Mouse (Mus musculus) limb, embryonic 12.5 days (tissue): ENCODE results near the gene Armc6. TPM values are rescaled to one million over a fixed set of nuclear protein-coding genes. Genes with fewer than 3 reads are reported as not detected.

Experiments
- ATAC-seq: fragments of 200-750 bp; cut with Nextera tagmentation; 2 replicates; pipeline ENCODE4 v1.8.0; 2017; ENCODE audit warnings: low read depth, moderate TSS enrichment; ENCODE audit not compliant: insufficient number of reproducible peaks, insufficient read depth, low FRiP score, low TSS enrichment
- H3K27ac ChIP-seq: fragments of 300-500 bp; sonication (generic); 2 replicates; pipeline ENCODE4 v1.5.1; 2016; ENCODE audit warnings: mild to moderate bottlenecking, moderate library complexity
- H3K27me3 ChIP-seq: fragments of 300-500 bp; sonication (generic); 2 replicates; pipeline ENCODE4 v1.6.1; 2016; ENCODE audit warnings: mild to moderate bottlenecking, moderate library complexity
- H3K36me3 ChIP-seq: fragments of 300-500 bp; sonication (generic); 2 replicates; pipeline ENCODE4 v1.6.1; 2016; ENCODE audit warnings: mild to moderate bottlenecking, moderate library complexity
- H3K4me1 ChIP-seq: fragments of 300-500 bp; sonication (generic); replicated peaks from 2 replicates; pipeline ENCODE4 v1.6.1; 2016
- H3K4me2 ChIP-seq: fragments of 300-500 bp; sonication (generic); 2 replicates; pipeline ENCODE4 v1.6.1; 2016; ENCODE audit warnings: mild to moderate bottlenecking, moderate library complexity
- H3K4me3 ChIP-seq: fragments of 300-500 bp; sonication (generic); replicated peaks from 2 replicates; pipeline ENCODE4 v1.5.1; 2016; ENCODE audit warnings: mild to moderate bottlenecking
- H3K9ac ChIP-seq: fragments of 300-500 bp; sonication (generic); replicated peaks from 2 replicates; pipeline ENCODE4 v1.6.1; 2016; ENCODE audit warnings: mild to moderate bottlenecking, moderate library complexity
- H3K9me3 ChIP-seq: fragments of 300-500 bp; sonication (generic); 2 replicates; pipeline ENCODE4 v1.6.1; 2016; ENCODE audit warnings: mild to moderate bottlenecking, moderate library complexity
- WGBS: fragments of 180-500 bp; shearing (Covaris S2); methylation state at CpG from one replicate; pipeline ENCODE4 v1.1.7; 2016; 5-methylcytosine and 5-hydroxymethylcytosine counted together
- polyA plus RNA-seq: library from polyadenylated mRNA; unstranded; fragments of >200 nt; fragmentation: Nextera tagmentation; extraction: Ambion mirVana; gene quantifications from 2 replicates; pipeline ENCODE4 v1.2.1, GENCODE M21; 2016

Armc6 gene
- polyA plus RNA-seq: 22.5 and 26.4 TPM in 2 replicates

DNA sequence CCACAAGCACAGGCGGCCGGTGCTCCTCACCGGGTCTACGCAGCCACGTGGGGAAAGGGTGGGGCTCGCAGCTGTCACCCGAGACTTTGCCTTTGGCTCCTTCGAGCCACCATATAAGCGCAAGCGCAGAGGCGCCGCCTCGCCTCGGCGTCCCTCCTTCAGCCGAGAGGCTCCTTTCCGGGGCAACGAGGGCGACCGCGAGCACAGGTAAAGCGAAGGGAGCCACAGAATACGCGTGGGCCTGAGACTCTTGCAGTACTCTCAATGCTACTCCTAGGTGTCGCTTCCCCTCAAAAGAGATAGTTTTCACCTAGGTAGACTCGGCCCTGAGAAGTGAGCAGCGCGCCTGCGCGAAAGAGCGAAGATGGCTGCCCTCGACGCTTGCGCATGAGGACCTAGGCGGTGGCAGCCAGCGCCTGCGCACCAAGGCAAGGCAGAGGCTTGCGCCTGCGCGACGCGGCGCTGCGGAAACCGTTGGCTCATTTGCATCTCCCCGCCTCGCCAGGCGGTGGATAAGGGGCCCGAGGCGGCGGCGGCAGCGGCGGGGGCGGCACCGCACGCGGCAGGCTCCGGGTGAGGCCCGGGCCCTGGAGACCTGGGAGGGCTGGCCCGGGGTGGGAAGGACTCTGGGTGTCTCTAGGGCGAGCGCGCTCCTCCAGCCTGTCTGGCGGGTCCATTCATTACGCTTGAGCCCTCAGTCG lies at the start of gene Armc6, which contains the start of gene Sugp2:
TSS of gene Armc6 (minus strand) at position 387 of the 701 bp plus-strand sequence.
TSS of gene Sugp2 (plus strand) at position 147 of the 701 bp plus-strand sequence.
- ATAC-seq: peak; percentile 96
- Histone ChIP-seq H3K9me3 (no peaks in the 10 kb centered on the region), H3K36me3 (peaks cover 52% of the 10 kb centered on the region), H3K27me3 (no peaks in the 10 kb centered on the region), H3K9ac (peak within 1 kb of the TSS; percentile 81), H3K4me1 (peaks cover 19% of the 10 kb centered on the region), H3K4me3 (peak within 1 kb of the TSS; percentile 80), H3K27ac (peak within 1 kb of the TSS; percentile 91), H3K4me2 (peak within 1 kb of the TSS; percentile 96)
- WGBS: under 1% methylated on average over 66 of the region's 67 CpGs

DNA sequence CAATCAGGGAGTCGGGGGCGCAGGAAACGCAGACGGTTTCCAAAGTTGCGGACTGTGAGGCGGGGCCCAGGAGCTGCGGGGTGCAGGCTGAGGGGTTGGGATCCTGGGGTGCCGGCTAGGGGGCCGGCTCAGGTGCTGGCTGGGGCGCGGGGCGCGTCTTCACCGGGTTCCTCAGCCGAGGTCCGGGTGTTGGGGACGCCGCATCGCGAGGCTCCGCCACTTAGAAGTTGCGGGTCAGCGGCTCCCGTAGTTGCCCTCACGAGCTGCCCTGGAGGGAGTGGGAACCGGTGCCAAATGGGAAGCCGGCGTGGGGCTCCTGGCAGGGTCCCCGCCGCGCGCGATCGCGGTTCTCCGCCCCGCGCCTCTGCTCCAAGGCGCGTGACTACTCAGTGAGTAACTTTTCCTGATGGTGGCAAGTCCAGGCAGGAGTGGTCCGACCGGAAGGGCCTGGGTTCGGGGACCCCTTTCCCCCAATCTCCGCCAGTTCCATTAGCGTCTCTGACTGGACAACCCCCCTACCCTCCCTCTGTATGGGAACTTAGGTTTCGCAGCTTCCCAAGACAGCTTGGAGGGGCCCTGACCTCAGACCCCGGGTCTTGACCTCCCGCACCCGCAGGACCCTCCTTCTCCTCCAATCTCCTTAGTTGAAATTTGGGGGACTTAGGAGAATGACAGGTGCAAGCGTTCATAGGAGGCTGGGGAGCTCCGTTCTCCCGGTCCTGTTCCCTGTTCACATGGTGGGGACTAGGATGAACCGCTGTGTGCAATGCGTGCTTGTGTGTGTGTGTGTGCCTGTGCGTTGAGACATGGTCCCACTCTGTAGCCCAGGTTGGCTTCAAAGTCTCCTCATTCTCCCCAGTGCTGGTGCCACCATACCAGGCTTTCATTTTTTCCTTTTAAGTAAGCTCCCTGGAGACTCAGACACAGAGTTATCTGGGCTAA lies 49.1 kb upstream of the Armc6 start:
- Histone ChIP-seq H3K27ac (peak overlapping the region; percentile 88), H3K4me2 (peak overlapping the region; percentile 81), H3K4me1 (peaks cover 20% of the 10 kb centered on the region), H3K36me3 (peaks cover 40% of the 10 kb centered on the region), H3K4me3 (peak overlapping the region; percentile 92), H3K9me3 (peaks cover 12% of the 10 kb centered on the region), H3K9ac (peak overlapping the region; percentile 95), H3K27me3 (no peaks in the 10 kb centered on the region)
- ATAC-seq: peak; percentile 73
- WGBS: 2% methylated on average over 55 of the region's 55 CpGs

DNA sequence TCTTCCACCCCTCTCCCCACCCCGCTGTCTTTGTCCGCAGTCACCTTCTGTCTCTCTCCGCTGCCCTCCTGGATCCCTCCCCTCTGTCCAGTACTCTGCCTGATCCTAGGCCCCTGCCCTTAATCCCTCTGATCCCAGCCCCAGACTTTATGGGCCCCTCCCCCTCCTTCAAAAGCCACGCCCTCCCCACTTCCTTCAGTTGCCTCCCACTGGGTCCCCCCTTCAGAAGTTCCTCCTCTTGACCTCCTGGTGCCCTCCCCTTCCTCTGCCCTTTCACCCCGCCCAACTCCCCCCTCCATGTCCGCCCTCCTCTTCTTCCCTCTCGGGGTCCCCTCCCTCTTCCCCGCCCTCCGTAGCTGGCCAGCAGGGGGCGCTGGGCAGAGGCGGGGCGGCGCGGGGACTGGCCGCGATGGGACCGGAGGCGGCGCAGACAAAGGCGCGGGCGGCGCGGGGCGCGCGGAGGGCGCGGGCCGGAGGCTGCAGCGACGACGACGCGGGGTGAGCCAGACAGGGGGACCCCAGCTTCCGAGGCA lies 48.4 kb upstream of the Armc6 start, which contains the start of gene Homer3:
TSS of gene Homer3 (plus strand) at position 225 of the 533 bp plus-strand sequence.
- WGBS: under 1% methylated on average over 36 of the region's 36 CpGs
- Histone ChIP-seq H3K9me3 (peaks cover 12% of the 10 kb centered on the region), H3K4me2 (peak within 1 kb of the TSS; percentile 81), H3K27me3 (no peaks in the 10 kb centered on the region), H3K9ac (peak within 1 kb of the TSS; percentile 95), H3K4me3 (peak within 1 kb of the TSS; percentile 92), H3K4me1 (peaks cover 20% of the 10 kb centered on the region), H3K27ac (peak within 1 kb of the TSS; percentile 88), H3K36me3 (peaks cover 33% of the 10 kb centered on the region)
- ATAC-seq: peak; percentile 84

DNA sequence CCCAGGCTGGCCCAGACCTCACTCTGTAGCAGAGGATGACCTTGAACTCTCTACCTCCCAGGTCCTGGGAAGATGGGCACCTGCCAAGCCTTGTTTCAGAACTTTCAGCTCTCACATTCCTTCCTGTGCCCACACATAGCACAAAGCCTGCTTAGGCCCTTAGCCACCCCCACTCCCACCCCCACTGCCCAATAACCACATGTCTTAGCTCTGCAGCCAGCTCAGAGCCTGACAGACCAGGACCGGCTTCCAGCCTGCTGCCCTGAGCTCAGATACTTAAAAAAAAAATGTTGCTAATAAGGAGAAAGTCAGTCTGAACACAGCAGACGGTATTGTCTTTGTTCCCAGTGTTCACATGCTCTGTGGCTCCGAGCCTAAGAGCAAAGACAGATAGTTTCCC lies 46.7 kb upstream of the Armc6 start:
- Histone ChIP-seq H3K4me2 (no peak overlapping the region), H3K36me3 (peaks cover 16% of the 10 kb centered on the region), H3K9ac (no peak overlapping the region), H3K27ac (no peak overlapping the region), H3K4me1 (peaks cover 20% of the 10 kb centered on the region), H3K9me3 (0 out of 2 replicates have a peak, but pooled peaks cover 1% of the 10 kb centered on the region), H3K4me3 (no peak overlapping the region), H3K27me3 (no peaks in the 10 kb centered on the region)
- no peak for ATAC-seq
- 45% methylated on average over 3 of the region's 3 CpGs for WGBS

DNA sequence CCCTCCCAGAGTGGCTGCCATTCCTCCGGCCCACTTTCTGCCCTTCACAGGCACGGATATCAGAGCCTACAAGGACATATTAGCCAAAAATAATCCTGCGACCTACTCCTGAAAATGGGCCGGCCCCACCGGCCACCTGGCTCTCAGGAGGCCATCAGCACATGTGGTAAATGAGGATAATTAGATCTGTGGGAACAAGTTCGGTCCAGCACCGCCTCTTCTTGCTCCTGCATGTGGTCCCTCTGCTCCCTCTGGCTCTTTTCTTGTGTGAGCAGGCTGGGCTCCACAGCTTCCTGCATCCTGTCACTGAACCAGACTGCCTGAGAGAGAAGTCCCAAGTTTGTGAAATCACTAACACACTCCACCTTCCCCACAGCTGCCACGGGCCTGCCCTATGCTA lies 45.0 kb upstream of the Armc6 start:
- ATAC-seq: no peak
- Histone ChIP-seq H3K9ac (no peak overlapping the region; the same call in 1 of the 2 replicates), H3K27ac (no peak overlapping the region), H3K36me3 (no peaks in the 10 kb centered on the region), H3K4me1 (peaks cover 13% of the 10 kb centered on the region), H3K4me2 (no peak overlapping the region), H3K4me3 (no peak overlapping the region), H3K9me3 (no peaks in the 10 kb centered on the region), H3K27me3 (no peaks in the 10 kb centered on the region)
- WGBS: 51% methylated on average over 8 of the region's 8 CpGs

DNA sequence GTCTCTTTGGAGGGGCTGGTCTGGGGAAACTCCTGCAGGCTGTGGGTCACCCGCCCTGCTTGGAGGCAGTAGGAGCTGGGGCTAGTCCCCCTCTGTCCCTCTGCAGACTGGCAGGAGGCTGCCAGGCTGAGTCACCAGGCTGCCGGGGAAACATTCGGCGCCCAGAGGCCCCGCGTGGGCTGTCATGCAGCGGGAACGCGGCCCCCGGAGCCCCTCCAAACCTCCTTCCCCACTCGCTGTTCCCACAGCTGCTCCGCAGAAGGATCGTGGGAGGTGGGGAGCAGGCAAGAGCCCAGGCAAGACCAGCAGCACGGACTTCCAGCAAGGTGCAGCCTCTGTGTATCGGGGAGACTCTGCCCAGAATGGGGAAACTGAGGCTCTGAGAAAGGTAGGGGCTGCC lies 43.9 kb upstream of the Armc6 start:
- no peak for ATAC-seq
- peaks cover 8% of the 10 kb centered on the region for H3K4me1 ChIP-seq
- no peak overlapping the region for H3K27ac ChIP-seq
- WGBS: 60% methylated on average over 15 of the region's 15 CpGs
- H3K4me3 ChIP-seq: no peak overlapping the region
- no peaks in the 10 kb centered on the region for H3K9me3 ChIP-seq
- H3K27me3 ChIP-seq: no peaks in the 10 kb centered on the region
- no peaks in the 10 kb centered on the region for H3K36me3 ChIP-seq
- no peak overlapping the region for H3K4me2 ChIP-seq
- no peak overlapping the region; the same call in 1 of the 2 replicates for H3K9ac ChIP-seq

DNA sequence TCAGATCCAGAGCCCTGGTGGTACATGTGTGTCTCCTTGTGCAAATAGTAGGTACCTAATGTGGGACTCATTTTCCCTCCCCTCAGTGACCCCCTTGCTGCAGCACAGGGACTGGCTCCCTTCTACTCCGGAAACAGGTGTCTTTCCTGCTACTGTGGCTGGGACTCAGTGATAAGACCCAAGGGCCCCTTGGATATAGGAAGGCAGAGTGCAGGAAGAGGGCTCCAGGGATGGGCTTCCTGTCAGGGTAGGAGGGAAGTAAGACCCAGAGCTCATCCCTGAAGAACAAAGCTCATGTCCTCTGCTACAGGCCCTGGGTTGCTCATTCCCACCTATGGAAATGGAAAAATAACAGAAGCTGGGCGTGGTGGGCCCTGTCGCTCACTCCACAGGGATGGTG lies 42.2 kb upstream of the Armc6 start:
- Histone ChIP-seq H3K36me3 (no peaks in the 10 kb centered on the region), H3K27ac (no peak overlapping the region), H3K27me3 (no peaks in the 10 kb centered on the region), H3K4me3 (no peak overlapping the region), H3K9ac (no peak overlapping the region), H3K4me2 (no peak overlapping the region), H3K4me1 (no peaks in the 10 kb centered on the region; the same call in 1 of the 2 replicates), H3K9me3 (no peaks in the 10 kb centered on the region)
- 87% methylated on average over 3 of the region's 3 CpGs for WGBS
- no peak for ATAC-seq

DNA sequence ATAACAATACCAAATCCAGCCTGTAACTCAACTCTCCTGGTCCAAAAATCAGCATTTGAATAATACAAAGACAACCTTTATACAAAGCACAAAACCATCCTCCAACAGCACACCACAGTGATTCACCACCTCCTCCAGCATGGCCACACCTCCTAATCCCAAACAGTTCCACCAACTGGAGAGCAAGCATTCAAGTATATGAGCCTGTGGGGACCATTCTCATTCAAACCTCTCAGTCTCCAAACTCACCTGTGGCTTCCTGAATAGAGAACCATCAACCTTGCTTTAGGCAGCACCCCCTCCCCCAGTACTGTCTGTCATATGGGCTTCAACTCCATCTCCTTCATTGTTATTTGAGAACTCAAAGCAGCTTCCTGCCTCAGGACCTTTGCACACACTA lies 40.1 kb upstream of the Armc6 start:
- no peaks in the 10 kb centered on the region for H3K27me3 ChIP-seq
- H3K4me1 ChIP-seq: no peaks in the 10 kb centered on the region; the same call in 1 of the 2 replicates
- H3K27ac ChIP-seq: no peak overlapping the region
- no peak overlapping the region for H3K4me2 ChIP-seq
- no peaks in the 10 kb centered on the region for H3K36me3 ChIP-seq
- H3K9ac ChIP-seq: no peak overlapping the region
- H3K4me3 ChIP-seq: no peak overlapping the region
- no peaks in the 10 kb centered on the region for H3K9me3 ChIP-seq
- ATAC-seq: no peak

DNA sequence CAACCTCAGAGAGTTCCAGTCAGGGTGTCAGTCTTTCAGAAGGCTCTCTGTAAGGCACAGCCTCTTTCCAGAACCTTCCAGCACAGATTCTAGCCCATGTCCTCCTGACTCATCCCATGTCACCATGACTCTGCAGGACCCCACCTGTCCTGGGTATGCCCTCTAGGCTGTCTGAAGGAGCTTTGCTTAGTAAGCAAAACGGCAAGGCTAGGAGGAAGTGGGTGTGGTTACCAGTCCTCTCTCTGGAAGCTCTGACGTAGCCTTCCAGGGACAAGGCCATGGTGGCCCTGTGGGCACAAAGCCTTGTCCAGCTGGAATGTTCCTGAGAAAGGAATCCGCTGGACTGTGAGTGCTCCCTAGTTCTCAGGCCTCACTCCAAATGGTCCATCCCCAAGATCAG lies 38.7 kb upstream of the Armc6 start:
- Histone ChIP-seq H3K36me3 (no peaks in the 10 kb centered on the region), H3K27ac (no peak overlapping the region), H3K4me2 (no peak overlapping the region), H3K9me3 (no peaks in the 10 kb centered on the region), H3K27me3 (no peaks in the 10 kb centered on the region), H3K4me3 (no peak overlapping the region), H3K9ac (no peak overlapping the region), H3K4me1 (no peaks in the 10 kb centered on the region; the same call in 1 of the 2 replicates)
- 52% methylated on average over 3 of the region's 3 CpGs for WGBS
- ATAC-seq: no peak

DNA sequence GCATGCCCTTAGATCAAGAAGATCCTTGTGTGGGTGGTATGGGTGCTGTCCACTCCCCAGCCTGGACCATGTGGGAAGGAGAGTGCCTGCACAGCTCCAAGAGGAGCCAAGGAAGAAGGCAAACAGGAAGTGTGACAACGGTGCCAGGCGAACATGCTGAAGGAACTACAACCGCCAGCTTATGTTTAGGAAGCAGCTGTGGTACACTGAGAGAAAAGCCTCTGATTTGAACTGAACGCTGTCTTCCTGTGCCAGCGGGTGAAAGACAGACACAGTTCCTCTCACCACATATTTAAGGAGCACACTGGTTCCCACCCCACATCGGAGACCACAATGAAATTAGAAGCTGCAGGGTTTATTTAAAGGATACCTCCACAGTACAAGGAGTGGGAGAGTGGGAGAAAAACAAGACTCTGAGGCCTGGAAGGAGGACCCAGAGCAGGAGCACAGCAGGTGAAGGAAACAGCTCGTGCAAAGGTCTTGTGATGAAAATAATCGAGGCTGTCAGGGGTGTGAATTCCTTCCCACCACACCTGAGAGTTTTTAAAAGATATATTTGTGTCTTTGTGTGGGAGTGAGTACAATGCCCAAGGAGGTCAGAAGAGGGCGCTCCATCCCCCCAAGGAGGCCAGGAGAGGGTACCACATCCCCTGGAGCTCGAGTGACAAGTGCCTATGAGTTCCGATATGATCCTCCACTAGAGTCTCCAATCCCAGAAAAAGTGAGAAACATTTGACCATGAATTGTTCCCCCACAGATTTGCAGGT lies 34.7 kb upstream of the Armc6 start:
- Histone ChIP-seq H3K9me3 (no peaks in the 10 kb centered on the region), H3K4me2 (no peak overlapping the region), H3K9ac (no peak overlapping the region), H3K4me3 (no peak overlapping the region), H3K27me3 (no peaks in the 10 kb centered on the region), H3K27ac (no peak overlapping the region), H3K36me3 (peaks cover 21% of the 10 kb centered on the region), H3K4me1 (no peaks in the 10 kb centered on the region)
- WGBS: 55% methylated on average over 11 of the region's 11 CpGs
- ATAC-seq: no peak
